Mouse (Mus musculus): ENCODE data around the gene Ggt6.

- no peak for TF ChIP-seq CTCF (IDR thresholded peaks at IDR 0.05; ENCODE audit: low read depth)
- TF ChIP-seq EP300 (IDR thresholded peaks at IDR 0.05; ENCODE audit: low read depth) = no peak
These were observed 29.1 kb upstream of the Ggt6 start for GRCm38 (mm10) chr11:72406079-72406675.

Measured in liver, postnatal 0 days (tissue).